Mouse (Mus musculus): ENCODE data around the gene Sgms1.

- no peak for TF ChIP-seq FLI1 (IDR thresholded peaks at IDR 0.05; ENCODE audit: low read length)
- TF ChIP-seq GATA1 (IDR thresholded peaks at IDR 0.05; ENCODE audit: borderline replicate concordance, low read length): no peak
These were observed 29.0 kb downstream of the Sgms1 start for GRCm38 (mm10) chr19:32360546-32360945.
